ENCODE assay signal across 10 mouse cellular contexts in the genomic region with DNA sequence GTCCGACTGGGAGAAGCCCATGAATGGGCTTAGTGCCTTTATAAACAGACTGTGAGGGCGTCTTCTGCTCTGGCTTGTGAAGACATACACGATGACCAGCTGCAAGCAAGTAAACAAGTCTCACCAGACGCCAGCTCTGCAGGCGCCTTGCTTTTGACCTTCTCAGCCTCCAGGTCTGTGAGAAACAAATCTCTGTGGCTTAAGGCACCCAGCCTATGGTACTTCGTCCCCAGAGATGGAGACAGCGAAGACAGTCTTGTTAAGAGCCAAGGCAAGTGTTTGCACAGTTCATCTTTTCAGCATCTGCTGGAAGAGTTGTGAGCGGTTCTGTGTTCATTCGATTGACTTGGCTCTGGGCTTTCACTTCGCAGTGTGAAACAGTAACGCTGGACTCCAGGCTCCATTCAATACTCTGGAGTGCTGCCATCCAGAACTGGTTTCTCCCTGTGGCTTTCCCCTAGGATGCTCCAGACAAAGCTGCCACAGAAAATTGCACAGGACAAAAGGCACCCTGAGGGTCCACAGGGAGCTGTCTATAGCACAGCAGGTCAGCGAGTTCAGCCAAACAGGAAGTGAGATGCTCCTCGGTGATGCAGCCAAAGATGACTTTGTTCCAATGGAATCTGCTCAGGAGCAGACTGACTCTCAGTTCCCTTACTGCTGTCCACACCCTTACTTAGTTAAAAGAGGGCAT.
DNase-seq lines count a peak whose midpoint lies in the region; ATAC-seq lines count a peak whose summit lies in the region.
"Had no signal": no experiment of that assay in that cellular context is flagged by ENCODE, and none has a peak within 500 bp of the region (broad histone marks: within the 10 kb centered on the region; RNA-seq: fewer than 3 reads in every experiment).

No protein-coding gene starts in this region.

- H3K4me1 ChIP-seq in hindbrain, embryonic 16.5 days (ENCODE audit: control insufficient read depth, insufficient read depth, low read depth, low read length): peaks cover 6% of the 10 kb centered on the region
- H3K4me1 ChIP-seq in liver, embryonic 12.5 days: no peaks in the 10 kb centered on the region

- no peaks in the 10 kb centered on the region for H3K27me3 ChIP-seq in hindbrain, embryonic 16.5 days (replicated peaks; ENCODE audit: control insufficient read depth, insufficient read depth, low read length)
- no peaks in the 10 kb centered on the region for H3K27me3 ChIP-seq in liver, embryonic 12.5 days (replicated peaks)
- H3K27me3 ChIP-seq: heart, embryonic 13.5 days had no signal

- 39% methylated on average over 13 of the region's 13 CpGs for WGBS in hindbrain, embryonic 16.5 days
- 62% methylated on average over 13 of the region's 13 CpGs for WGBS in liver, embryonic 12.5 days (ENCODE audit: insufficient replicate concordance)

- peak; percentile 18 for DNase-seq in embryo, embryonic 10.5 days (ENCODE audit: low spot score)
- DNase-seq in embryo, embryonic 11 days: no peak
- peak; percentile 89 for DNase-seq in 3T3-L1 (ENCODE audit: low read depth, low spot score)
- peak; percentile 24 to 41 for DNase-seq in cerebellum, postnatal 14 days
- no peak for DNase-seq in T-cell, adult 2 months (ENCODE audit: low spot score)
- no peak for DNase-seq in frontal cortex, postnatal 10 days (ENCODE audit: low spot score in 2 of 2)

- H3K9ac ChIP-seq in hindbrain, embryonic 16.5 days (ENCODE audit: low read depth, low read length): no peak overlapping the region
- H3K9ac ChIP-seq in liver, embryonic 12.5 days: no peak overlapping the region
- H3K9ac ChIP-seq: heart, embryonic 13.5 days had no signal

- peak overlapping the region; percentile 12; the same call in 1 of the 2 replicates for H3K4me2 ChIP-seq in hindbrain, embryonic 16.5 days (ENCODE audit: low read length)
- H3K4me2 ChIP-seq in liver, embryonic 12.5 days: no peak overlapping the region
- H3K4me2 ChIP-seq: heart, embryonic 13.5 days had no signal

- ATAC-seq in hindbrain, embryonic 16.5 days: peak; percentile 94
- ATAC-seq in liver, embryonic 12.5 days: no peak

- H3K27ac ChIP-seq in hindbrain, embryonic 16.5 days (ENCODE audit: low read depth, low read length): peak overlapping the region; percentile 71
- H3K27ac ChIP-seq in liver, embryonic 12.5 days: no peak overlapping the region
- H3K27ac ChIP-seq: heart, embryonic 13.5 days had no signal

- H3K36me3 ChIP-seq in hindbrain, embryonic 16.5 days (ENCODE audit: control insufficient read depth, insufficient read depth, low read length): no peaks in the 10 kb centered on the region
- H3K36me3 ChIP-seq in liver, embryonic 12.5 days: no peaks in the 10 kb centered on the region
- H3K36me3 ChIP-seq: heart, embryonic 13.5 days had no signal

- no peak overlapping the region for H3K4me3 ChIP-seq in hindbrain, embryonic 16.5 days (ENCODE audit: low read length)
- no peak overlapping the region for H3K4me3 ChIP-seq in liver, embryonic 12.5 days
- H3K4me3 ChIP-seq: heart, embryonic 13.5 days; myocyte had no signal

- no peaks in the 10 kb centered on the region for H3K9me3 ChIP-seq in hindbrain, embryonic 16.5 days (ENCODE audit: control insufficient read depth, low read length)
- no peaks in the 10 kb centered on the region for H3K9me3 ChIP-seq in liver, embryonic 12.5 days (replicated peaks)
- H3K9me3 ChIP-seq: heart, embryonic 13.5 days had no signal

Comparison
In these comparisons a context has a peak if more than half of its experiments do, and no peak if none do; other contexts are left out.
1. DNase-seq: peak in embryo, embryonic 10.5 days (single experiment), 3T3-L1 (single experiment) and cerebellum, postnatal 14 days (2 of 2); none in embryo, embryonic 11 days (single experiment), T-cell, adult 2 months (single experiment) and frontal cortex, postnatal 10 days (0 of 2).